Mouse (Mus musculus) retina, postnatal 1 day (tissue): ENCODE data around the gene Crispld2.

Source experiments
- DNase-seq: peaks from one replicate; pipeline ENCODE4 v3.0.0-alpha.2; 2012

Gene Crispld2

GRCm38 (mm10) chr8:119992249-119992648 lies at the start of gene Crispld2:
Gene Crispld2 (plus strand): TSS chr8:119992438.
- peak; percentile 91 for DNase-seq

GRCm38 (mm10) chr8:119943616-119944015 lies 48.6 kb upstream of the Crispld2 start:
- DNase-seq, result no peak

GRCm38 (mm10) chr8:119944096-119944811 lies 48.0 kb upstream of the Crispld2 start:
- DNase-seq, result peak; percentile 78

GRCm38 (mm10) chr8:119946326-119946865 lies 45.8 kb upstream of the Crispld2 start:
- no peak for DNase-seq

GRCm38 (mm10) chr8:119947653-119948052 lies 44.6 kb upstream of the Crispld2 start:
- DNase-seq, result no peak

GRCm38 (mm10) chr8:119948340-119948739 lies 43.9 kb upstream of the Crispld2 start:
- DNase-seq, result no peak

GRCm38 (mm10) chr8:119952282-119952681 lies 40.0 kb upstream of the Crispld2 start:
- no peak for DNase-seq

GRCm38 (mm10) chr8:119952747-119953146 lies 39.5 kb upstream of the Crispld2 start:
- DNase-seq, result no peak

- no peak for DNase-seq
Measured at GRCm38 (mm10) chr8:119955333-119955732, 36.9 kb upstream of the Crispld2 start.

- DNase-seq, result no peak
Measured at GRCm38 (mm10) chr8:119958076-119958475, 34.2 kb upstream of the Crispld2 start.

- DNase-seq, result no peak
Measured at GRCm38 (mm10) chr8:119960531-119961104, 31.6 kb upstream of the Crispld2 start.

- DNase-seq, result no peak
Measured at GRCm38 (mm10) chr8:119964859-119965258, 27.4 kb upstream of the Crispld2 start.

- DNase-seq, result no peak
Measured at GRCm38 (mm10) chr8:119967435-119967834, 24.8 kb upstream of the Crispld2 start.

GRCm38 (mm10) chr8:119970169-119970568 lies 22.1 kb upstream of the Crispld2 start:
- DNase-seq, result no peak

GRCm38 (mm10) chr8:119972558-119972957 lies 19.7 kb upstream of the Crispld2 start:
- no peak for DNase-seq

GRCm38 (mm10) chr8:119978770-119979381 lies 13.4 kb upstream of the Crispld2 start:
- no peak for DNase-seq

- no peak for DNase-seq
Measured at GRCm38 (mm10) chr8:119981253-119981652, 11.0 kb upstream of the Crispld2 start.

GRCm38 (mm10) chr8:119984085-119984484 lies 8.2 kb upstream of the Crispld2 start:
- no peak for DNase-seq

GRCm38 (mm10) chr8:119986174-119986573 lies 6.1 kb upstream of the Crispld2 start:
- no peak for DNase-seq

GRCm38 (mm10) chr8:119988087-119988486 lies 4.2 kb upstream of the Crispld2 start:
- no peak for DNase-seq

- no peak for DNase-seq
Measured at GRCm38 (mm10) chr8:119994114-119994513, 1.9 kb downstream of the Crispld2 start.

GRCm38 (mm10) chr8:119994556-119994955 lies 2.3 kb downstream of the Crispld2 start:
- no peak for DNase-seq

GRCm38 (mm10) chr8:119997266-119997665 lies 5.0 kb downstream of the Crispld2 start:
- no peak for DNase-seq

- no peak for DNase-seq
Measured at GRCm38 (mm10) chr8:120000461-120000860, 8.2 kb downstream of the Crispld2 start.
